Mouse (Mus musculus) embryo, embryonic 10.5 days (tissue): ENCODE measurements around the gene Gjd2.

Experiments
- DNase-seq: peaks from one replicate; pipeline ENCODE4 v3.0.0-alpha.2; 2015; ENCODE audit warnings: low spot score

Gene Gjd2

GRCm38 (mm10) chr2:114012749-114013211 is 639 bp downstream of the Gjd2 start:
- no peak for DNase-seq

GRCm38 (mm10) chr2:114011838-114012237 is 1.6 kb downstream of the Gjd2 start:
- peak; percentile 79 for DNase-seq

- no peak for DNase-seq
Measured at GRCm38 (mm10) chr2:114008321-114008720, 5.1 kb downstream of the Gjd2 start.

- DNase-seq, result no peak
Measured at GRCm38 (mm10) chr2:113997484-113997883, 15.9 kb downstream of the Gjd2 start.

DNA sequence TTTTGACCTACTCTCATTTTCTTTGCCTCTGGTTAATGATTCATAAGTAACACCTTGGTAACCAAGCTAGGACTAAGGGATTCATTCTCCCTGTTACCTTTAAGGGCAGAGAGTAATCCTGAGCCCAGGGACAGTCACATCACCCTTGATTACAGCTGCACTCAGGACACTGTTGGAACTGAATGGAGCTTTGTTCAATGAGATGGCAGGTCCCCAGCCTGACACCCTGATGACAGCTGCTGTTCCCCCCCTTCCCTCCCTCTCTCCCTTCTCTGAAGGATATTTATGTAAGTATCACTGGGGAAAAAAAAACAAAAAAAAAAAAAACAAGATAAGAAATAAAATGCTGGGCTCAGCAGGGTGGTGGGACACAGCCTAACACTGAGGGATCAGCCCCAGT is 16.5 kb downstream of the Gjd2 start:
- no peak for DNase-seq

DNA sequence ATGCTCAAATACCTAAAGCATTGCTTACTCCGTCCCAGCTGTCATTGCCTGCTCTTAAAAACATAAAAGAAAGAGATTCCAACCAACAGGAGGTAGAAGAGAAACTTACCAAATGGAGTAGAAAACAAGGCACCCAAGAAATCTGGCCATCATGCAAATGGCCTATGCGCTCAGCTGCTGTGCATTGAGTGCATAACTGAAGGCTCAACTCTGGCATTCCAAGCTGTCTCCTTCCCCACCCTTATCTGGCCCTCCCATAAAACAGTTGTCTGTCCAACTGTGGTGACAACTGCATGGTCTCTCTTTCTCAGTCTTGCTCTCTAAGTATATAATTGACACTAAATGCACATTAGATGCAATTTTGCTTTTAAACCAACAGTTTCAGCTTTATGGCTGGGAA is 28.5 kb downstream of the Gjd2 start:
- DNase-seq, result no peak

GRCm38 (mm10) chr2:113980664-113981063 is 32.8 kb downstream of the Gjd2 start:
- no peak for DNase-seq

DNA sequence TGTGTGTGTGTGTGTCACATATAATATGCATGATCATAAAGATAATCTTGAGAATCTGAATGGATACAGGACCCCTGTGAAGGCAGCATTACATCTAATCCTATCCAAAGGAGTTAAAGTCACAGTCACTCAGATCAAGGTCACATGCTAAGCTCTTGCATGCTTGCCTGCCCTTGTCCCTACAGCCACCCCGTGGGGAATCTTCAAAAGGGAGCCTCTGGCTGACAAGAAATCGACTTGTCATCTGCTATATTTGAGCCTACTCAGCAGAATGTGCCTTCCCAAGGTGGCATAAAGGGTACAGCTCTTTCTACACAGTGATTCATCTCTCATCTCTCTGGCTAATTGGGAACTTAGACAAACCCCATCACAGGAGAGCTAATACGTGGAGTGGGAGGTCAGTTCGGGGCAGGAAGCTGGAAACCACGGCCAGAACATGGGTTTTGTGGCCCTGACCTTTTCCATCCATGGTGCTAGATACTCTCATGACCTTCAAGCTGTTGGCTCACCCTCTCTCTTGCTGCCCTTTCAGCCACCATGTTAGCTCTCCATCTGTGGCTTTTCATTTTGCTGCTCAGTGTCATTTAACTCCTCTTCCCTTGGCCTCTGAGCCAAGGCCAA is 35.2 kb downstream of the Gjd2 start:
- no peak for DNase-seq

DNA sequence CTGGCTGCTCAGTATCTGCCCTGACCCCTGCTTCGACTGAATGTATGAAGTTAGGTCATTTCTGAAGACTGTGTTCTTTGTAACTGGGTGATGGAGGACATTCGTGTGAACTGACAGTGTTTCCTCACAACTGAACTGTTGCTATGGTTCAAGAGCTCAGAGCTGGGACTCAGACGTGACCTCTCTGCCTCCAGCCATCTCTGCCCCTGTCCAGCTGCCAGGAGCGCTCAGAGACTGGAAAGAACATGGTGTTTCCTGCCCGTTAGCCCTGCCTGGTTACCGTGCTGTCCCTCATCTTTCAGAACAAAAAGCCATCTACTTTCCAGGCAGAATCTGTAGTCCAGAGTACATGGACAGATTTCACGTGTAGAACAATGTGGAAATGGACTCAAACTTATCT is 39.5 kb downstream of the Gjd2 start:
- no peak for DNase-seq

DNA sequence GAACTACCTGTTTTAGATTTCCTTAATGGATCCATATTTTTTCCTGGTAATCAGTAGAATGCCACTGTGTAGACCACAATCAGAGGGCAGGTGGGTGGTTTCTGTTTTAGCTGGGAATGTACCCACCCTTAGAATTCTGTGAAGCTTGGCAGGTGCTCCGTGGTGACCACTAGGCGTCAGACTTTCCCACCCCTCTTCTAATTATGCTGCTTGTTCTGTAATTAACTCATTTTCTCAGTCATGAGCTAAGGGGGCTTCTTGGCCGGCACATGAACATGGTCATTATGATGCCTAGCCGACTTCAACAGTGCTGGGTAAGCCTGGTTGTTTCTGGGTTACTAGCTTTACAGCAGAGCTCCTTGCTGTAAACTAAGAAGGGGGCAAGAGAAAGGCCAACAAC is 47.0 kb downstream of the Gjd2 start:
- no peak for DNase-seq
